Mouse (Mus musculus) CH12.LX (cell line): ENCODE measurements at regions not wholly inside any gene's neighbourhood (a gene's known extent, or its start where the extent isn't known, plus 50 kb on each side); places are given as distances from the start of the nearest gene placed in this dataset.

Experiments
- DNase-seq: peaks from one replicate; pipeline ENCODE4 v3.0.0-alpha.2; 2013; ENCODE audit errors: extremely low read depth
- H3K27ac ChIP-seq: 2 replicates; pipeline ENCODE4 v1.5.1; 2012; ENCODE audit warnings: low read depth, mild to moderate bottlenecking, control low read depth, moderate library complexity; ENCODE audit not compliant: insufficient read depth
- H3K27me3 ChIP-seq: replicated peaks from 2 replicates; pipeline ENCODE3; 2012; ENCODE audit warnings: inconsistent platforms
- H3K36me3 ChIP-seq, 2 experiments: replicated peaks in 1 of 2; 2 replicates each; pipeline versions ENCODE3 to v1.6.1; 2012; ENCODE audit warnings: inconsistent platforms in 1 of 2, low read length in 1 of 2, mild to moderate bottlenecking in 1 of 2, mixed read lengths in 1 of 2, moderate library complexity in 1 of 2; ENCODE audit not compliant: control insufficient read depth in 1 of 2, insufficient read depth in 1 of 2
- H3K4me1 ChIP-seq, 2 experiments: 2 replicates each; pipeline ENCODE4 v1.6.1; 2012; ENCODE audit warnings: inconsistent platforms in 1 of 2, moderate library complexity in 1 of 2; ENCODE audit not compliant: insufficient read depth in 2 of 2, control insufficient read depth in 1 of 2
- H3K4me2 ChIP-seq: 2 replicates; pipeline ENCODE4 v1.6.1; 2012; ENCODE audit warnings: low read depth, mild to moderate bottlenecking, control low read depth; ENCODE audit not compliant: poor library complexity, insufficient read depth, severe bottlenecking
- H3K4me3 ChIP-seq, 3 experiments: fragments of 150-350 bp in 1 of 3; sonication (generic) in 1 of 3; replicated peaks in 1 of 3; 2 replicates each; pipeline versions ENCODE3 to v1.5.1; 2011 to 2012; ENCODE audit warnings: low read depth in 2 of 3, low read length in 2 of 3, mild to moderate bottlenecking in 2 of 3, moderate library complexity in 2 of 3, control low read depth in 1 of 3, improper control_type of control experiment in 1 of 3, inconsistent platforms in 1 of 3, mixed read lengths in 1 of 3; ENCODE audit not compliant: poor library complexity in 1 of 3
- H3K79me2 ChIP-seq: replicated peaks from 2 replicates; pipeline ENCODE4 v1.6.1; 2012; ENCODE audit warnings: mild to moderate bottlenecking, moderate library complexity; ENCODE audit not compliant: control insufficient read depth, poor library complexity, insufficient read depth, severe bottlenecking; ENCODE audit errors: extremely low read depth
- H3K9ac ChIP-seq: 2 replicates; pipeline ENCODE4 v1.6.1; 2012; ENCODE audit warnings: low read depth, mild to moderate bottlenecking, control low read depth, moderate library complexity; ENCODE audit not compliant: insufficient read depth
- H3K9me3 ChIP-seq: replicated peaks from 2 replicates; pipeline ENCODE3; 2012; ENCODE audit warnings: low read length, inconsistent platforms, mixed read lengths
- BHLHE40 ChIP-seq: IDR thresholded peaks from 2 replicates; pipeline ENCODE4 v1.6.1; 2011; ENCODE audit warnings: mild to moderate bottlenecking, low read depth, low read length, improper control_type of control experiment
- CHD2 ChIP-seq: IDR thresholded peaks from 2 replicates; pipeline ENCODE4 v1.6.1; 2011; ENCODE audit warnings: low read length, improper control_type of control experiment
- EP300 ChIP-seq: IDR thresholded peaks from 2 replicates; pipeline ENCODE4 v1.6.1; 2011; ENCODE audit warnings: low read length, improper control_type of control experiment
- ETS1 ChIP-seq: conservative IDR thresholded peaks from 2 replicates; pipeline ENCODE4 v1.6.1; 2012; ENCODE audit warnings: low read depth, mild to moderate bottlenecking, inconsistent platforms, low read length, improper control_type of control experiment, moderate library complexity
- GABPA ChIP-seq: IDR thresholded peaks from 2 replicates; pipeline ENCODE4 v1.6.1; 2012; ENCODE audit warnings: low read depth, low read length, improper control_type of control experiment, inconsistent platforms; ENCODE audit not compliant: insufficient replicate concordance
- HCFC1 ChIP-seq: IDR thresholded peaks from 2 replicates; pipeline ENCODE4 v1.6.1; 2012; ENCODE audit warnings: low read depth, mild to moderate bottlenecking, inconsistent platforms, low read length, improper control_type of control experiment
- JUN ChIP-seq: IDR thresholded peaks from 2 replicates; pipeline ENCODE4 v1.6.1; 2011; ENCODE audit warnings: low read depth, mild to moderate bottlenecking, low read length, improper control_type of control experiment, moderate library complexity; ENCODE audit not compliant: insufficient read depth
- JUND ChIP-seq: conservative IDR thresholded peaks from 2 replicates; pipeline ENCODE4 v1.6.1; 2011; ENCODE audit warnings: low read depth, low read length, improper control_type of control experiment
- KAT2A ChIP-seq: IDR thresholded peaks from 2 replicates; pipeline ENCODE4 v1.6.1; 2012; ENCODE audit warnings: low read length, improper control_type of control experiment, inconsistent platforms; ENCODE audit not compliant: insufficient replicate concordance
- MAFK ChIP-seq: IDR thresholded peaks from 2 replicates; pipeline ENCODE4 v1.6.1; 2011; ENCODE audit warnings: low read length, improper control_type of control experiment; ENCODE audit not compliant: insufficient replicate concordance
- MAZ ChIP-seq: IDR thresholded peaks from 2 replicates; pipeline ENCODE4 v1.6.1; 2012; ENCODE audit warnings: low read depth, mild to moderate bottlenecking, inconsistent platforms, low read length, improper control_type of control experiment, moderate library complexity
- MEF2A ChIP-seq: IDR thresholded peaks from 2 replicates; pipeline ENCODE4 v1.6.1; 2014; ENCODE audit warnings: low read depth, mild to moderate bottlenecking, inconsistent platforms, low read length, improper control_type of control experiment, borderline replicate concordance
- MXI1 ChIP-seq: IDR thresholded peaks from 2 replicates; pipeline ENCODE4 v1.6.1; 2011; ENCODE audit warnings: mild to moderate bottlenecking, low read depth, low read length, improper control_type of control experiment
- NELFE ChIP-seq: IDR thresholded peaks from 2 replicates; pipeline ENCODE4 v1.6.1; 2011; ENCODE audit warnings: low read depth, low read length, improper control_type of control experiment
- NRF1 ChIP-seq: IDR thresholded peaks from 2 replicates; pipeline ENCODE4 v1.6.1; 2014; ENCODE audit warnings: low read depth, mild to moderate bottlenecking, inconsistent platforms, low read length, improper control_type of control experiment, moderate library complexity
- POLR2AphosphoS2 ChIP-seq: IDR thresholded peaks from 2 replicates; pipeline ENCODE4 v1.6.1; 2011; ENCODE audit warnings: low read depth, low read length, improper control_type of control experiment
- RAD21 ChIP-seq: IDR thresholded peaks from 2 replicates; pipeline ENCODE4 v1.6.1; 2011; ENCODE audit warnings: low read depth, mild to moderate bottlenecking, low read length, improper control_type of control experiment, moderate library complexity
- RCOR1 ChIP-seq: conservative IDR thresholded peaks from 2 replicates; pipeline ENCODE4 v1.6.1; 2012; ENCODE audit warnings: low read depth, mild to moderate bottlenecking, inconsistent platforms, low read length, improper control_type of control experiment
- SIN3A ChIP-seq: IDR thresholded peaks from 2 replicates; pipeline ENCODE4 v1.6.1; 2012; ENCODE audit warnings: low read length, improper control_type of control experiment, inconsistent platforms
- SMC3 ChIP-seq: IDR thresholded peaks from 2 replicates; pipeline ENCODE4 v1.6.1; 2011; ENCODE audit warnings: low read depth, low read length, improper control_type of control experiment
- TBP ChIP-seq: conservative IDR thresholded peaks from 2 replicates; pipeline ENCODE4 v1.6.1; 2011; ENCODE audit warnings: low read depth, low read length, improper control_type of control experiment
- USF1 ChIP-seq: IDR thresholded peaks from 2 replicates; pipeline ENCODE4 v1.6.1; 2014; ENCODE audit warnings: low read depth, mild to moderate bottlenecking, inconsistent platforms, low read length, improper control_type of control experiment
- ZC3H11A ChIP-seq: IDR thresholded peaks from 2 replicates; pipeline ENCODE4 v1.6.1; 2012; ENCODE audit warnings: low read depth, mild to moderate bottlenecking, inconsistent platforms, low read length, improper control_type of control experiment
- ZKSCAN1 ChIP-seq: IDR thresholded peaks from 2 replicates; pipeline ENCODE4 v1.6.1; 2012; ENCODE audit warnings: low read depth, inconsistent platforms, low read length, improper control_type of control experiment, borderline replicate concordance
- ZNF384 ChIP-seq: IDR thresholded peaks from 2 replicates; pipeline ENCODE4 v1.6.1; 2012; ENCODE audit warnings: low read depth, low read length, improper control_type of control experiment, inconsistent platforms
- dilution Hi-C: fragments of 300-500 bp; cut with MboI; formaldehyde crosslinking; loops from 2 replicates; pipeline ENCODE4 v1.14.3; 2020; ENCODE audit warnings: low sequenced_read_pairs; ENCODE audit not compliant: extremely low pct_unique_long_range_greater_than_20kb, extremely low pct_ligation_motif_present
- in situ Hi-C: fragments of 300-500 bp; cut with MboI; formaldehyde crosslinking; loops from 3 replicates; pipeline ENCODE4 v1.14.3; 2019; ENCODE audit warnings: low sequenced_read_pairs, low pct_ligation_motif_present, low pct_unique_long_range_greater_than_20kb, mixed read lengths

- H3K79me2 ChIP-seq = no peaks in the 10 kb centered on the region
- in situ Hi-C loops (no loop called here), dilution Hi-C loops (no loop called here)
- H3K27ac ChIP-seq = no peak overlapping the region
- no peak overlapping the region for H3K4me3 ChIP-seq
- H3K36me3 ChIP-seq = no peaks in the 10 kb centered on the region
- TF ChIP-seq RCOR1 = no peak
- no peak for TF ChIP-seq HCFC1
- TF ChIP-seq POLR2AphosphoS2 = no peak
- TF ChIP-seq USF1 = no peak
- no peak for TF ChIP-seq ZNF384
- no peak for TF ChIP-seq JUN
- TF ChIP-seq KAT2A = no peak
- no peak for TF ChIP-seq MAZ
- TF ChIP-seq EP300 = no peak
- TF ChIP-seq GABPA = no peak
- no peak for TF ChIP-seq RAD21
- no peak for TF ChIP-seq TBP
- no peak for TF ChIP-seq NELFE
- no peak for TF ChIP-seq MXI1
- TF ChIP-seq JUND = no peak
- no peak for TF ChIP-seq ETS1
- no peak for TF ChIP-seq BHLHE40
- TF ChIP-seq SMC3 = no peak
- no peak for DNase-seq
- no peaks in the 10 kb centered on the region for H3K9me3 ChIP-seq
- no peaks in the 10 kb centered on the region for H3K4me1 ChIP-seq
- H3K4me2 ChIP-seq = no peak overlapping the region
- H3K27me3 ChIP-seq = peaks cover 1% of the 10 kb centered on the region
- H3K9ac ChIP-seq = no peak overlapping the region
Measured at GRCm38 (mm10) chr4:106149471-106150048, 166.5 kb upstream of the Usp24 start.

GRCm38 (mm10) chr4:106150775-106151174 lies 165.2 kb upstream of the Usp24 start:
- no peak for DNase-seq
- in situ Hi-C loops (no loop called here), dilution Hi-C loops (no loop called here)
- Histone ChIP-seq H3K9me3 (no peaks in the 10 kb centered on the region), H3K4me1 (no peaks in the 10 kb centered on the region), H3K36me3 (no peaks in the 10 kb centered on the region), H3K4me3 (no peak overlapping the region), H3K4me2 (no peak overlapping the region), H3K9ac (no peak overlapping the region), H3K27ac (no peak overlapping the region), H3K27me3 (peaks cover 1% of the 10 kb centered on the region), H3K79me2 (no peaks in the 10 kb centered on the region)
- TF ChIP-seq RAD21 (no peak), NRF1 (no peak), TBP (no peak), KAT2A (no peak), SIN3A (no peak), ZC3H11A (no peak), POLR2AphosphoS2 (no peak), MXI1 (no peak), MEF2A (no peak), CHD2 (no peak), RCOR1 (no peak), JUN (no peak), MAFK (no peak), BHLHE40 (no peak), ZKSCAN1 (no peak), SMC3 (no peak)
